In the genomic region with DNA sequence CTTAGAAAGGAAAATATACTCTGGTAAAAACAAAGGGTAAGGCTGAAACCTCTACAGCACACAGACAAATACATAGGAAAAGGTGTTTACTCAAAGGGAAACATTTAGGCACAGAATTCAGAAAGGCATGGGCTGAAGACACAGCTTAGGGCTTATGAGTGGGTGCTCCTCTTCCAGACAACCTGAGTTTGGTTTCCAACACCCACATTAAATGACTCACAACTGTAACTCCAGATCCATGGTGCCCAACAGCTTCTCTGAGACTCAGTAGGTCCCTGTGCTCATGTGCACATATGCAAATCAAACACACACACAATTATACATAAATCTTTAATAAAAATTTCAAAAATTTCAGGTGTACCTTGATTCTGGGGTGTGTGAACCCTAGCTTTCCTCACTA, we compare ENCODE assay signal across 15 mouse cellular contexts.
DNase-seq lines count a peak whose midpoint lies in the region.
"Had no signal": no experiment of that assay in that cellular context is flagged by ENCODE, and none has a peak within 500 bp of the region (broad histone marks: within the 10 kb centered on the region; RNA-seq: fewer than 3 reads in every experiment).

No protein-coding gene starts in this region.

- peak; percentile 39 for DNase-seq in heart, adult 11 months
- DNase-seq in heart, adult 9 months (ENCODE audit: low spot score in 2 of 2), result no peak
- peak; percentile 72 for DNase-seq in brain, adult 2 months (ENCODE audit: low read depth, low spot score)
- DNase-seq in telencephalon, adult 2 months (ENCODE audit: low read depth, low spot score), result peak; percentile 32
- DNase-seq in adrenal gland, adult (ENCODE audit: inconsistent age in 2 of 2, low spot score in 1 of 2), result no peak
- DNase-seq: adrenal gland, adult 8-10 months; adrenal gland, postnatal 14 days; adrenal gland, postnatal 36 days; cerebellum, adult 11 months; cerebellum, adult 18-20 months; cerebellum, adult 8-10 months; cerebellum, adult 9-11 months; cerebellum, postnatal 14 days; cerebellum, postnatal 36 days; embryo, embryonic 11 days had no signal

Comparison
In these comparisons a context has a peak if more than half of its experiments do, and no peak if none do; other contexts are left out.
1. DNase-seq: peak in heart, adult 11 months (single experiment), brain, adult 2 months (single experiment) and telencephalon, adult 2 months (single experiment); none in heart, adult 9 months (0 of 2) and adrenal gland, adult (0 of 2).